Mouse (Mus musculus) liver, postnatal 0 days (tissue): Measurements from ENCODE around the gene Nt5c1a.

Experiments
- CTCF ChIP-seq: sonication (generic); IDR thresholded peaks from 2 replicates; pipeline ENCODE4 v1.5.1; 2016; ENCODE audit warnings: antibody characterized with exemption, low read depth
- EP300 ChIP-seq: IDR thresholded peaks from 2 replicates; pipeline ENCODE4 v1.6.1; 2016; ENCODE audit warnings: antibody characterized with exemption, low read depth, mild to moderate bottlenecking

DNA sequence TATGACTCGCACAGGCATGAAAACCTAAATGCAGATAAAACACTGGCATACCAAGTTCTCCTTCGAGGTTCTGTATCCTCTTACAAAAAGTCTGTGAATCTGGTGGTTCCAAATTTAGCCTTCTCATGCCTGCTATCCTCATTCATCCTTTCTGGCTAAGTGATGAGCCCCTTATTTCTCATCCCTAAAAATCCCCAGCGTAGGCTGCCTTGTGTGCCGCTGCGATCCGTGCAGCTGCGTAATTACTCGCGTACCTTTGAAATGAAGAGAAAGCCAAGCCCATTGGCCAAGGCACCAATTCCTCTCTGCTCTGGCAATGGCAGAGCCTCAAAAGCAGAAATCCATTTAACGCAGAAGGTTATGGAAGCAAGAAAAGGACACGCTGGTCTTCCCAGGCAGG, 7.5 kb upstream of the Nt5c1a start:
- TF ChIP-seq EP300 (no peak), CTCF (no peak)
